Mouse (Mus musculus) liver, embryonic 12.5 days (tissue): ENCODE data around the gene Pla2g4d. TPM values are rescaled to one million over a fixed set of nuclear protein-coding genes. Genes with fewer than 3 reads are reported as not detected.

Experiments used
- polyA plus RNA-seq: library from polyadenylated mRNA; unstranded; fragments of >200 nt; fragmentation: Nextera tagmentation; extraction: Ambion mirVana; gene quantifications from 2 replicates; pipeline ENCODE4 v1.2.1, GENCODE M21; 2016

The Pla2g4d gene
- polyA plus RNA-seq, 1 experiment from 2014 or later, result not detected

Other genes with a start within 250 kb of the Pla2g4d start
- gene Ehd4, start 134.6 kb downstream of the Pla2g4d start, polyA plus RNA-seq, result 27.2 and 28.7 TPM in 2 replicates
- gene Pla2g4e, start 43.9 kb downstream of the Pla2g4d start, polyA plus RNA-seq, result not detected in 2 replicates
- gene Pla2g4f, start 25.0 kb upstream of the Pla2g4d start, polyA plus RNA-seq, result 0.05 TPM in 1 of 2 replicates, not detected in the other
- 11.5 and 12.2 TPM in 2 replicates for gene Vps39, start 63.9 kb upstream of the Pla2g4d start, polyA plus RNA-seq
- gene Ganc, start 114.7 kb upstream of the Pla2g4d start, polyA plus RNA-seq, result 5.0 and 7.3 TPM in 2 replicates
- 5.0 and 5.4 TPM in 2 replicates for gene Tmem87a, start 114.9 kb upstream of the Pla2g4d start, polyA plus RNA-seq
- gene Capn3, start 166.8 kb upstream of the Pla2g4d start, polyA plus RNA-seq, result 6.3 and 6.9 TPM in 2 replicates